Mouse (Mus musculus) thymus, postnatal 4 days (tissue): ENCODE data around the gene Irgq.
"Not testable (repeated sequence)": the region's sequence is repeated elsewhere in the genome, so short reads cannot be mapped to it uniquely, and the experiment has no call there.

ENCODE experiments used
- DNase-seq: peaks from one replicate; pipeline ENCODE4 v3.0.0; 2021

The Irgq gene

GRCm38 (mm10) chr7:24517077-24517476 lies 13.4 kb upstream of the Irgq start:
- no peak for DNase-seq

- DNase-seq, result no peak
Observed at GRCm38 (mm10) chr7:24517654-24518053, 12.8 kb upstream of the Irgq start.

GRCm38 (mm10) chr7:24519130-24519529 lies 11.4 kb upstream of the Irgq start:
- no peak for DNase-seq

GRCm38 (mm10) chr7:24520054-24520453 lies 10.4 kb upstream of the Irgq start:
- not testable (repeated sequence) for DNase-seq

- DNase-seq, result no peak
Observed at GRCm38 (mm10) chr7:24522805-24523204, 7.7 kb upstream of the Irgq start.

GRCm38 (mm10) chr7:24523723-24524122 lies 6.8 kb upstream of the Irgq start:
- DNase-seq, result no peak

DNA sequence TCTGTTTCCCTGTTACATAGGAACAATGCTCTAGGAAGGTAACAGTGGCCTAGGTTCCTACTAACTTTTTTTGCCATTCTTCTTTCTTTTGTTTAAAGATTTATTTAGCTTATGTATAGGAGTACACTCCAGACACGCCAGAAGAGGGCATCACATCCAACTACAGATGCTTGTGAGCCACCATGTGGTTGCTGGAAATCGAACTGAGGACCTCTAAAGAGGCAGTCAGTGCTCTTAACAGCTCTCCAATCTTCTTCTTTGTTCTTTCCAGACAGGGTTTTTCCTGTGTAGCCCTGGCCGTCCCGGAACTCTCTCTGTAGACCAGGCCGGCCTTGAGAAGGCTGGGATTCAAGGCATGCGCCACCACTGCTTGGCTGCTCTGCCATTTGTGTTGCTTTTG lies 5.5 kb upstream of the Irgq start:
- no peak for DNase-seq

DNA sequence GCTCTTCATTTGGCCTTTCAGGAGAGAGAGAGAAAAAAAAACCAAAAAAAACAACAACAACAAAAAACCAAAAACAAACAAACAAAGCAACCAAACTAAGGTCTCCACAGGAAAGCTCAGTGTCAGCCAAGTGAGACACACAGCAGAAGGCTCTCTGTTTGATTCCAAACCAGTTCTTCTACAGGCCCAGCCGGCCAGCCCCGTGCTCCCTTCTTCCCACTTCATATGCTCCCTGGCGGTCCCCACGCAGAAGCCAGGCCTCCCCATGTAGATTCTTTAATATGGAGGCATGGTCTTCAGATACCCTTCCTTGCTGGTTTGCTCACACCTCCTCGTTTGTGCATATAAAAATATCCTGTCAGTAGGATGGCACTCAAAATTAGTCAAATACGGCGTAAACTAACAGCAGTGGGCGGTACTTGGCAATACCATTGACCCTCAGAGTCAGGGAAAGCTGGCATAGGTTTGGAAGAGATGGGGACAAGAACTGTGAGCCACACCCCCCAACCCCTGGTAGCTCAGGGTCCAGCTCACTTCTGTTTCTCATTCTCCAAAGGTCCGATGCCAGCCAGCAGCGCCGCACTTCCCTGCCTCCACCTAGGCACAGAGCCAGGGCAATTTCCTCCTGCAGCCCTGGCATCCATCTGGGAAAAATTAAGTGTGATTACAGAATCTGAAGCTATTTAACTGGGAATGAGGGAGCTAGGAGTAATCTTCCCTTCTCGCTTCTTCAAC lies 4.6 kb upstream of the Irgq start:
- no peak for DNase-seq

GRCm38 (mm10) chr7:24528861-24529260 lies 1.6 kb upstream of the Irgq start:
- DNase-seq, result no peak

- peak; percentile 31 for DNase-seq
Observed at GRCm38 (mm10) chr7:24529580-24529979, 909 bp upstream of the Irgq start.

DNA sequence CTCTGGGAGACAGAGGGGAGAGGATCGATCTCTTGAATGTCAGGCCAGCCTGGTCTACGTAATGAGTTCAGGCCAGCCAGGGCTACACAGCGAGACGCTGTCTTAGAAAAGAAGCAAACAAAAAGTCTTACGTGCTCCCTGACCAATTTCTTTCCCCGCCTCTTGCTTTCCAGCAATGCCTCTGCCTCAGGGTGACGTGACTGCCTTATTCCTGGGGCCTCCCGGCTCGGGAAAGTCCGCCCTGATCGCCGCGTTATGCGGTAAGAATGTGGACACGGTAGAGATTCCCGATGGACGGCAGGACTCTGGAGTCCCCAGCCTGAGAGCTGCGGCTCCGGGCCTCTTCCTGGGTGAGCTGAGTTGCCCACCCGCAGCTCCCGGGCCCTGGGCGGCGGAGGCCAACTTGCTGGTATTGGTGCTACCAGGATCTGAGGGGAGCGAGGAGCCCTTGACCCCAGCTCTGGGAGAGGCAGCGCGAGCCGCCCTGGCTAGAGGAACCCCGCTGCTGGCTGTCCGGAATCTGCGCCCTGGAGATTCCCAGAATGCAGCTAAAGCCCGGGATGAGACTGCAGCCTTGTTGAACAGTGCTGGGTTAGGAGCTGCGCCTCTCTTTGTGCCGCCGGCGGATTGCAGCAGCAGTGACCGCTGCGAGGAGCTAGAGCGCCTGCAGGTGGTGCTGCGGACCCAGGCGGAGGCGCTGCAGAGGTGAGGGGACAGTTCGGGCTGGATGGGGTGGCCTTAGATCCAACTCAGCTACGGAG lies 902 bp downstream of the Irgq start:
- peak; percentile 86 for DNase-seq

- no peak for DNase-seq
Observed at GRCm38 (mm10) chr7:24533031-24533571, 2.6 kb downstream of the Irgq start.

DNA sequence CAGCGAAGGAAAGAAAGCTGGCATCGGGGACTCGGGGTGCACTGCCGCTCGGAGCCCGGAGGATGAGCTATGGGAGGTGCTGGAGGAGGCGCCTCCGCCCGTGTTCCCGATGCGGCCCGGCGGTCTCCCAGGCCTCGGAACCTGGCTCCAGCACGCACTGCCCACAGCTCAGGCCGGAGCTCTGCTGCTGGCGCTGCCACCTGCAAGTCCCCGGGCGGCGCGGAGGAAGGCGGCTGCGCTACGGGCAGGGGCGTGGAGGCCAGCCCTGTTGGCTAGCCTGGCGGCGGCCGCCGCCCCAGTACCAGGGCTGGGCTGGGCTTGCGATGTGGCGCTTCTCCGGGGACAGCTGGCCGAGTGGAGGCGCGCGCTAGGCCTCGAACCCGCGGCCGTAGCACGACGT lies 3.3 kb downstream of the Irgq start:
- DNase-seq, result no peak

- no peak for DNase-seq
Observed at GRCm38 (mm10) chr7:24534301-24534700, 3.8 kb downstream of the Irgq start.

DNA sequence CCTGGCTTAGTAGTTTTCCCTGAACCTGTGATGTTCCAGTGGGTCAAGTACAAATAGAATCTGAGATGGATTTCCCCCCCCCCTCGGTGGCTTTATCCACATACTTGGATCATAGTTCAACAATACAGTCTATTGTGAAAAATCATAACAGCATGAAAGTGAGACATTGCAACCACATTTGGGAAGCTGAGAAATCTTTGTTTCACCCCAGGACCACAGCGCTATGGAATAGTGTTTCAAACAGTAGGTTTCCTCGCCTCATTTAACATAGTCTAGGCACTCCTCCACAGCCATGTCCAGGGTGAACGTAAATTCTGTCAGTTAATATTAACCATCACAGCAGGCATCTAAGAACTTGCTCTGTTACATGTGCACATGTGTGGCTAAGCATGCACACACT lies 6.6 kb downstream of the Irgq start:
- DNase-seq, result no peak

- DNase-seq, result no peak
Observed at GRCm38 (mm10) chr7:24537591-24537990, 7.1 kb downstream of the Irgq start.

GRCm38 (mm10) chr7:24538154-24538553 lies 7.7 kb downstream of the Irgq start:
- no peak for DNase-seq

DNA sequence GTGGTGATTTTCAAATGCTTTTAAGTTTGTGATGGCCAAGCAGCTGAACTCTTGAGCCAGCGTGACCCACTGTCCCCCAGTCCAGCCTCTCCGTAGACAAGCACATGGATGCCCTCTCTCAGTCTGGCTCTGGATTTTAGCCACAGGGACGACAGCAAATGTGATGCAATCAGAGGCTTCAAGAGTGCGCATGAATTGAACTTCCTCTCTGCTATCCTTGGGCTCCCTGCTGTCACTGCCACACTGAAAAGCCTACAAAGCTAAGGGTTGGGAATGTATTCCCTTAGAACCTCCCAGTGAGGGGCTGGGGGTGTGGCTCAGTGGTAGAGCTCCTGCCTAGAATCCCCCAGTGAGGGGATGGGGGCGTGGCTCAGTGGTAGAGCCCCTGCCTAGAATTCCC lies 8.2 kb downstream of the Irgq start:
- no peak for DNase-seq

GRCm38 (mm10) chr7:24539686-24540085 lies 9.2 kb downstream of the Irgq start:
- no peak for DNase-seq

GRCm38 (mm10) chr7:24544506-24544905 lies 14.0 kb downstream of the Irgq start:
- no peak for DNase-seq

DNA sequence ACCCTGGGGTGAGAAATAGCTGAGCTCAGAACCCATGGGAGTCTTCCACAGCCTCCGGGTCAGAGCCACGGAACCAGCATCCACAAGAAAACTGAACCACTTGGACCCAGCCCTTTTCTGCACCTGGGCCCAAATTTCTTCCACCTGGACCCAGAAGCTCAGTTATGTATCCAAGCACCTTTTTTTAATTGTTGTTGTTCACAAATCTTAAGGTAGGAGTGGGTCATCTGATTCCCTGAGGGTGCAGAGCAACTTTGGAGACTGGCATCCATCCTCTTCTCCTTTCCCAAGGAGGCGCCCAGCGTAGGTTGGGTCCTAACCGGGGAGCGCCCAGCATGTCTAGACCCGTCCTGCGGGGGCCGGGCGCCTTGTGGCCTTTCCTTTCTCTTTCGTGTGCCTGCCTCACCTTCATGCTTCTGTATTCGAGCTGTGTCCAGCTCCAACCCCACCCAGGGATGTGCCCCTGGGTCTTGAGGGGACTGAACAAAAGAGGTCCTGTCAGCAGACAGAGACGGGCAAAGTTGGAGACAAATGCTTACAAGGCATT lies 15.7 kb downstream of the Irgq start, which contains the start of the genes Pinlyp and Xrcc1:
Pinlyp (minus strand) TSS at position 51 of the 547 bp plus-strand sequence.
Xrcc1 (plus strand) TSS at position 222 of the 547 bp plus-strand sequence.
- peak; percentile 32 for DNase-seq

DNA sequence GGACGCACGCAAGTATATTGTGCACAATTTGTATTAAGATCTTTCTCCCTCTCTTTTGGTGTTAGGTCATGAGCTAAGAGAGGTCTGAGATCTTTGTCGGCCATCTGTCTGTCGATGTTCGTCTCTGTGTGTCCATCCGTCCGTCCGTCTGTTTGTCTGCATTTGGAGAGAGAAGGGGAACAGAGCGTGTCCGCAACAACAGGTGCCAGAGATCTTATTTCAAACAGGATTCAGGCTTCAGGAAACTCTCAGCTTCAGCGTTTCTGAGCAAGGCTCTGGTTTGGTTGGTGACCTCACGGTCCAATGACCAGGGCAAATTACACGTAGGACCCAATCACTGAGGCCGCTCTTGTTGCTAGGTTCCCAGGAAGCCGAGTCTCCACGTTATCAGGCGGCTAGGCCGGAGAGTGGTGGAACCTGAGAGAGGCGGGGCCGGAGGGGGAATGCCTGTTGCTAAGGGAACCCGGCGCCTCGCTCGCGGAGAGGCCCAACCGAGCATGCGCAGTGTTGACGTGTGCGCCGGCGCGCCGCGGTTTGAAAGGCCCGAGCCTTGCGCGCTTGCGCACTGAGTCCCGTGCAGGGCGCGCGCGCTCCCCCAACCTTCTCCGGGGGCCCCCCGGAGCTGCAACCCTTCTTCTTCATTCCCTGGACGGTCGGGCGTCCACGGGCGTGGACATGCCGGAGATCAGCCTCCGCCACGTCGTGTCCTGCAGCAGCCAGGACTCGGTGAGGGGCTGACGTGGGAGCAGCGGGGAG lies 16.3 kb downstream of the Irgq start:
- DNase-seq, result peak; percentile 99

DNA sequence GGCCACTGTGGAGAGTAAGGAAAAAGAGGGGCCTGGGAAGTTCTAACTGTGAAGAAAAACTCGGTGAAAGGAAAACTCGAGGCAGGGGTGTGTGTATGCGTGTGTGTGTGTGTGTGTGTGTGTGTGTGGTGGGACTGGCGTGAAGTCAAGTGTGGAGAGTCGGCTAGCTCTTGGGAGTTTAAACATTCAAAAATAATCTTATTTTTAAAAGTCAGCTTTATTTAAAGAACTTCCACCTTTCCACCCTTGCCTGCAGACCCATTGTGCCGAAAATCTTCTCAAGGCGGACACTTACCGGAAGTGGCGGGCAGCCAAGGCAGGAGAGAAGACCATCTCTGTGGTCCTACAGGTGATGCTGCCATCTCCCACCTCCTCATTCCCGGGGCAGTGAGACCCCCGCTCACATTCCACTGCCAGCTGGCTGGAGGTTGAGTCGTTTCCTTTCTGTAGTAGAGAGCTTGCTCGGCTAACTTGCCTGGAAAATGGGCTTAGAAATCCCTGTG lies 17.1 kb downstream of the Irgq start:
- DNase-seq, result no peak
